Mouse (Mus musculus) macrophage (primary cell): ENCODE measurements around the gene Nubpl. TPM values are rescaled to one million over a fixed set of nuclear protein-coding genes. Genes with fewer than 3 reads are reported as not detected.
"Not testable (repeated sequence)": the region's sequence is repeated elsewhere in the genome, so short reads cannot be mapped to it uniquely, and the experiment has no call there.

Experiments used
- H3K27ac ChIP-seq: fragments of 350-480 bp; formaldehyde crosslinking; 2 replicates; pipeline ENCODE4 v1.9.0; 2021
- H3K36me3 ChIP-seq: fragments of 350-480 bp; formaldehyde crosslinking; 2 replicates; pipeline ENCODE4 v1.9.0; 2021; ENCODE audit errors: inconsistent target
- H3K4me3 ChIP-seq: fragments of 350-480 bp; formaldehyde crosslinking; 2 replicates; pipeline ENCODE4 v1.9.0; 2021; ENCODE audit errors: inconsistent target
- H3K79me2 ChIP-seq: fragments of 350-480 bp; formaldehyde crosslinking; 2 replicates; pipeline ENCODE4 v1.9.0; 2021; ENCODE audit errors: inconsistent target
- WGBS: methylation state at CpG from one replicate; pipeline ENCODE4 v1.1.7; 2026; ENCODE audit warnings: inconsistent platforms; ENCODE audit not compliant: missing documents; 5-methylcytosine and 5-hydroxymethylcytosine counted together
- polyA plus RNA-seq: library from polyadenylated mRNA; stranded (reverse); fragments of 250-400 nt; gene quantifications from 3 replicates; pipeline ENCODE4 v1.2.4, GENCODE M21; 2018; ENCODE audit warnings: inconsistent platforms

The Nubpl gene
- polyA plus RNA-seq, 1 experiment from 2014 or later: 2.1 TPM

DNA sequence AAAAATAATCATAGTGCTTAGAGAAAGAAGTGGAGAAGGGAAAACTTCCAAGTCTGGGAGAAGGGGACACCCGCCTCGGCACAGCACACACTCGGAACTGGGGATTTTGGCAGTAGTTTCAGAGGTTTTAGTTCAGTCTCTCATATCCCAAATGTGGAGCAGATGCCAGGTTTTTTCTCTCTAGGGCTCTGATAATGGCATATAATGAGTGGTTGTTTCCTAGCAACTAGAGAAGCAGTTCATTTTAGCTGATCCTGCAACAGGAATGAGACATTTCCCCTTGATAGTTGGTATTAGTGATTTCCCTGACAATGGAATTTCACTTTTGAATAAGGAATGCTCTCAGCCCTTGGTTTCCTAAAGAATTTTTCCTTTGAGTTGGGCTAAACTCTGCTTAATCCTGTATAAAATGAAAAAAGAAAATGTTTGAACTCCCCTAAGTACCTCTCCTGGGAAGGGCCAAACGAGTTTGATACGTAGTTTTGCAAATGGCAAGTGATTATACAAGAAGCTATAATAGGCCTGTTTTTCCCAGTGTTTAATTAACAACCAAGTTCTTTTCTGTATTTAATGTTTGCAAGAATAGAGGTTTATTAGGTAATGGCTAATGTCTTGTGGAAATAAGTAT, 89.5 kb downstream of the Nubpl start:
- 86% methylated on average over 5 of the region's 5 CpGs for WGBS

DNA sequence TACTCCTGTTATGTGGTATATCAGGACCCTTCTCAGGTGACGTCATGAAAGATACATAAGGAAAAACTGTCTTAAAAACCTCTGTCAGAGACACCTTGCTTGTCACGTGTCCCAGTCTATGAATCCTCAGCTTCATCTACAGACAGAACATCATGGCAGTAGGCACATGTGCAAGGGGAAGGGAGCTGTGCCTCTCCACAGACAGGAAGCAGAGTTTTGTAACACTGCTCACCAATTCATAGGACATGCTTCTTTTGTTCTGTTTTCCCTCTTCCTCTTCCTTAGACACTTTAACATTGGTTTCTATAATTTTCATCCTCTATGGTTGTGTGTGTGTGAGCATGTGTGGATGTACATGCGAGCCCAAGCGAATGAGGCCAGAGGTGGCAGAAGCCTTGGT, 100.9 kb downstream of the Nubpl start:
- Histone ChIP-seq H3K36me3 (no peaks in the 10 kb centered on the region), H3K27ac (no peak overlapping the region), H3K4me3 (no peak overlapping the region), H3K79me2 (no peaks in the 10 kb centered on the region)
- WGBS: 67% methylated on average over 4 of the region's 4 CpGs

More for the DNA sequence above, 89.5 kb downstream of the Nubpl start:
- Histone ChIP-seq H3K27ac (no peak overlapping the region), H3K4me3 (no peak overlapping the region), H3K79me2 (no peaks in the 10 kb centered on the region), H3K36me3 (no peaks in the 10 kb centered on the region)

DNA sequence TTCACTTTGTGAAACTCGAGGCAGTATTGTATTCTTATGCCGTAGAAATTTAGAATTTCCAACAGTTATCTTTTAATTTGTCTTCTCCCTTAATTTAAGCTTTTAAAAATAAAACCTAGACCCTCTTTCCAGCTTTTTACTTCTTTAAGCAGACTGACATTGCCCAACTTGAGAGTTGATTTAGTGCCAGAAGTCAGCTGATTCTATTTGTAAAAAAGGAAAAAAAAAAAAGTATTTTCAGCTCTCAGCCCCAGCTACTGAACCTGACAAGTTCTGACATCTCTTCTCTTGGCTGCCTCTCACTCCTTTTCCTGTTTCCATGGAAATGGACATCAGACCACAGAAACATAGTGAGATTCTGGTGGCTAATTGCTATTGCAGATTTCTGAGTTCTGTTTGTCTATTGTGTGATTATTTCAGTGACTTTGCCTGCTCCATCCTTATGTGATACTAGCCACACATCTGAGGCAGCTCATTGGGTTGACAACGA, 111.6 kb downstream of the Nubpl start:
- Histone ChIP-seq H3K79me2 (no peaks in the 10 kb centered on the region), H3K36me3 (no peaks in the 10 kb centered on the region), H3K4me3 (no peak overlapping the region), H3K27ac (no peak overlapping the region)
- WGBS: 88% methylated on average over 3 of the region's 3 CpGs

DNA sequence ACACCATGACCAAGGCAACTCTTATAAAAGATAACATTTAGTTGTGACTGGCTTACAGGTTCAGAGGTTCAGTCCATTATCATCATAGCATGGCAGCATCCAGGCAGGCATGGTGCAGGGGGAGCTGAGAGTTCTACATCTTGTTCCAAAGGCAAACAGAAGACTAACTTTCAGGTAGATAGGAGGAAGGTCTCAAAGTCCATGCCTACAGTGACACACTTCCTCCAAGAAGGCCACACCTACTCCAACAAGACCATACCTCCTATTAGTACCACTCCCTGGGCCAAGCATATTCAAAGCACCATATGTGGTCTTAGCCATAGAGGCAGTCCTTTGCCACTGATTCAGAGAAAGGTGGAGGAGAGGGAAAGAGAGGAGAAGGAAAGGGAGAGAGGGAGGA, 113.6 kb downstream of the Nubpl start:
- no peak overlapping the region for H3K4me3 ChIP-seq
- H3K27ac ChIP-seq: no peak overlapping the region
- no peaks in the 10 kb centered on the region for H3K36me3 ChIP-seq
- H3K79me2 ChIP-seq: no peaks in the 10 kb centered on the region

DNA sequence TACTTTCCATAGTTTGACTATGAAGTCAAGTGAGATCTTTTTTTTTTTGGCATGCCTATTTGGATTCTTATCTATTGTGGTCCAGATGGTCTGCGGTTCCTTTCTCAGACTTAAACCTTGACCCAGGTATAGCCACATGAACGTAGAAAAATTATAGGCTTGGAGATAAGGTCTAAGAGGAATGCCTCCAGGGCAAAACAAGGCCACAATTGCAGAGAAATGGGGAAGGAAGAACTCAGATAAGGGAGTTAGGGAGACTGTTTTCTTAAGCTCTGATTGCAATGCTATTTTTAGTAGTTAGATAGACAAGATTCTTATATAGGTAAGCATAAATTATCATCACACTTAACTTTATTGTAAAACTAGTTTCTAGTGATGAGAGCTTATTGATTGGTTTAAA, 117.3 kb downstream of the Nubpl start:
- 53% methylated on average over 2 of the region's 2 CpGs for WGBS
- H3K27ac ChIP-seq: no peak overlapping the region
- no peaks in the 10 kb centered on the region for H3K36me3 ChIP-seq
- H3K4me3 ChIP-seq: no peak overlapping the region
- no peaks in the 10 kb centered on the region for H3K79me2 ChIP-seq

DNA sequence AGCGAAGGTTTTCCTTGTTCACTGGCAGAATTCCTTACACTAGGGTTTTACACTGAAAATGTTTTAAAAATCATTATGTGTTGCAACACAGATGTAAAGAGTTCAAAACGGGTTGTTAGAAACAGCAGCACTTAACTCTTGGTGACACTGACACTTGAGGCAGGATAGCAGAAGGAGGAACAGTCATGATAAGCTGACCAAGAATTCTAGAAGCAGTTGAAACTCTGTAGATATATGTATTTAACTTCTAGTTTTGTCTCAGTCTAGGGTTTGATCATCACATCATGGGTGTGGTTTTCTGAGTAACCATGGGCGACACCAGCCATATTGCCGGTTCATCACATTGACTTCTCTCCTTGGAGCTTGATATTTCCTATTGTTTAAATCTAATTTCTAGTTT, 127.4 kb downstream of the Nubpl start:
- 92% methylated on average over 4 of the region's 4 CpGs for WGBS
- no peak overlapping the region for H3K4me3 ChIP-seq
- H3K36me3 ChIP-seq: no peaks in the 10 kb centered on the region
- no peaks in the 10 kb centered on the region for H3K79me2 ChIP-seq
- no peak overlapping the region for H3K27ac ChIP-seq

DNA sequence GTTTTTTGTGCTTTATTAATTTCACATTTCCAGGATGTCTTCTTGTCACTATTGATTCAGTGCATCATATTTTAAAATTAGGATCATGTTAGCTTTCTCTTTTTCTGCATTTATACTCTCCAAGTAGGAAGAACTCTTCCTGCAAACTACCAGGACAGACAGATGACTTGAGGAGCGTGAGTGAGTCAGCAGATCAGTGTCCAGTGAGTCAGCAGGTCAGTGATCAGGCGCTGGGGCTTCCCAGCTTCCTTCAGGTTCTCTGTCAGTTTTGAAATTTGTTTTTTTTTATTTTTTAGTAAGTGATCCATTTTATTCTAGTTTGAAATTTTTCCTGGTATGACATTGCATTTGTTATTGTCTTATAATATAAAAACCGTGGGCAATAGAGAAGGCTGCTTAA, 131.2 kb downstream of the Nubpl start:
- Histone ChIP-seq H3K79me2 (no peaks in the 10 kb centered on the region), H3K36me3 (no peaks in the 10 kb centered on the region), H3K4me3 (no peak overlapping the region), H3K27ac (no peak overlapping the region)
- WGBS: 82% methylated on average over 3 of the region's 3 CpGs

DNA sequence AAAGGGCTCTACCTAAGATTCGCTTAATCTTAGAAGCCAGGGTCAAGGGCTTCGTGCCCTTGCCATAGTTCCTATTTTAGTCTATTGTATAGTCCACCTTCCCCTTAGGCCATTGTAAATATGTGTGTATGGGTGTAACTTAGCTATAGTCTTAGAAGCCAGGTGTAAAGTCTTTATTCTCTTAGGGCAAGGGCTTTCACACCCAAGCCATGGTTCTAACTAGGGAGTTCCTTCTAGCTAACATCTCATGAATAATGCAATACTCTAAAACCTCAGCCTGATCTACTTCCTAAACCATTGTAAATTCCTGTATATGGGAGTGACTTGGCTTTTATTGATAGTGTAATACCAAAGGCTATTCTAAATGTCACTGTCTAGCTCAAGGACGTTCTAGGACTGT, 134.4 kb downstream of the Nubpl start:
- not testable (repeated sequence) for H3K79me2 ChIP-seq, H3K36me3 ChIP-seq, H3K4me3 ChIP-seq, H3K27ac ChIP-seq
- 85% methylated on average over 1 of the region's 3 CpGs for WGBS

DNA sequence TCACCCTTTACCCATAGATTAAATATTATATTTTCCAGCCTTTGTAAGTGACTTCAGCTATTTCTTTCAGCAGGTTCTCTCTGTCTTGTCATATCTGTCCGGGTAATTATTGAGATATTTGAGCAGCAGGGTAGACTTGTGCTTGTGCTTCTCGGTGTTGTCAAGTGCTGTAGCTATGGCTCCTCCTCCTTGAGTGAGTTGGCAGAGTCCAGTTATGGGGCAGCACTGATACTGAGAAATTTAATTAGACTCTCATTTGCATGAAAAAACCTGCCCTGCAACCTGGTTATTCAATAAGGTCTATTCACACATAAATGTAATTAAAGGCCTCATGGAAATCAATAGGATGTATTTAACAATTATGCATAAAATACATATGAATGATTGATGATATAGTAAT, 145.2 kb downstream of the Nubpl start:
- 86% methylated on average over 1 of the region's 2 CpGs for WGBS
- no peaks in the 10 kb centered on the region for H3K36me3 ChIP-seq
- no peaks in the 10 kb centered on the region for H3K79me2 ChIP-seq
- H3K4me3 ChIP-seq: no peak overlapping the region
- H3K27ac ChIP-seq: no peak overlapping the region

DNA sequence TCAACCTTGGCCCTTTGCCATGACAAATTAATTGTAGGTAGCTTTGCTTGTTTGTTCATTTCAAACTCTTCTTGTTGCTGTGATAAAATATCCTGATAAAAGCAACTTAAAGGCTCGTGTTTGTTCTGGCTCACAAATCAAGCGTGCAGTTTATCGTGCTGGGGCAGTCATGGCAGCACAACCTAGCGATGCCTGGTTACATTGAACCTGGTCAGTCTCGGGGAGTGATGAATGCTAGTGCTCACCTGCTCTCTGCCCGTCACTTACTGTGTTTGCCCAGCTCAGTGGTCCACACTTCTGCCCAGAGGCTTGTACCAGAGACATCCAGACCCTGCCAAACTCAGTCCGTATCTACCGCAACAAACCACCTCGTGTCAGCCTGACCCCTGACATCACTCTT, 149.9 kb downstream of the Nubpl start:
- H3K36me3 ChIP-seq: no peaks in the 10 kb centered on the region
- 96% methylated on average over 9 of the region's 9 CpGs for WGBS
- H3K79me2 ChIP-seq: no peaks in the 10 kb centered on the region
- H3K4me3 ChIP-seq: no peak overlapping the region
- no peak overlapping the region for H3K27ac ChIP-seq

DNA sequence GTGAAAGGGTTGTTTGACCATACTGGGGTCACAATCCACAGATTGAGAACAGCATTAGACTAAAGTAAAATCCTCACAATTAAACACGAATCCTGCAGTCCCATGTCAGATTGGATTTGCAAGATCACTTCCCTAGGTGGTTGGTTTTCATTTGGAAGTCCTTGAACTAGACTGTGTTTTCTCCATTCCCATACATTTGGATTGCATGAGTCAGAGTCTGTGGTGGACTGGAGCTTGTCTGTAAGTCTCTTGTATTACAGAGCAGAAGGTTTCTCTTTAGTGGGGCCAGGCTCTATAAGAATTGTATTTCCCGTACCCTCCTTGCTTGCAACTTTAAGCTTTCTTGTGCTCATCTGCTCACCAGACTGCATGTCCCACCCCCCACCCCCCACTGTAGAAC, 151.0 kb downstream of the Nubpl start:
- H3K4me3 ChIP-seq: no peak overlapping the region
- H3K79me2 ChIP-seq: no peaks in the 10 kb centered on the region
- no peak overlapping the region for H3K27ac ChIP-seq
- WGBS: 96% methylated on average over 2 of the region's 2 CpGs
- H3K36me3 ChIP-seq: no peaks in the 10 kb centered on the region

DNA sequence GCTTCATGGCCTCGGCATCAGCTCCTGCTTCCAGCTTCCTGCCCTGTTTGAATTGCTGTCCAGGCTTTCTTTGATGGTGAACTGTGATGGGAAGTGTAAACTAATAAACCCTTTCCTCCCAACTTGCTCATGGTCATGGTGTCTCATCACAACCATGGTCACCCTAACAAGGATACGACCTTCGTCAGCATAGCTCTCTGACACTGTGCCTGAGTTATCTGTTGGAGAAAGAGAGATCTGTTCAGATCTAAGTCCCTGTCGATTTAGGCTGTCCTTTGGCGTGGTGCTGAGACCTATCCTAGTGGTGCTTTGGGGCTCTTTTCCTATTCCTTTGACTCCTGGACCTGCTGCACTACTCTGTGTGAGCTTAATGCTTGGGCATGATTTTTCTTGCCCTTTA, 156.6 kb downstream of the Nubpl start:
- Histone ChIP-seq H3K36me3 (no peaks in the 10 kb centered on the region), H3K27ac (no peak overlapping the region), H3K4me3 (no peak overlapping the region), H3K79me2 (no peaks in the 10 kb centered on the region)
- 95% methylated on average over 5 of the region's 5 CpGs for WGBS

DNA sequence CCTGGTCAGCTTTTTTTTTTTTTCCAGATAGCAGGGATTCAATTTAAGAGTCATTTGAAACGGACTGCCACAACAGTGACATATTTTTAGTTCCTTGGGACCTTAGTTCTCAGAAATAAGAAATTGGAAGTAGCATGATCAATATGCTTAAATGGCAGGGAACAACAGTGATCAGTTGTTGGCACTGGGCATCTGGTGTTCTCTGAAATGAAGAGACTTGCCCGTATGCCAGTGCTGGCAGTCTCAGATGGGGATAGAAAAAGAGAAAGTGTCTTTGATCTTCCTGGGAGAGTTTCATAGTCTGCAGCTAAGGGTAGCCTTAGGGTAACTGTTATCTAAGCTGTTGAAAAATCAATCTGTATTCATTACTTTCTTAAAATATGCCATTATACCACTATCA, 170.6 kb downstream of the Nubpl start:
- H3K4me3 ChIP-seq: no peak overlapping the region
- H3K36me3 ChIP-seq: no peaks in the 10 kb centered on the region
- H3K79me2 ChIP-seq: no peaks in the 10 kb centered on the region
- WGBS: 96% methylated on average over 2 of the region's 2 CpGs
- H3K27ac ChIP-seq: no peak overlapping the region

DNA sequence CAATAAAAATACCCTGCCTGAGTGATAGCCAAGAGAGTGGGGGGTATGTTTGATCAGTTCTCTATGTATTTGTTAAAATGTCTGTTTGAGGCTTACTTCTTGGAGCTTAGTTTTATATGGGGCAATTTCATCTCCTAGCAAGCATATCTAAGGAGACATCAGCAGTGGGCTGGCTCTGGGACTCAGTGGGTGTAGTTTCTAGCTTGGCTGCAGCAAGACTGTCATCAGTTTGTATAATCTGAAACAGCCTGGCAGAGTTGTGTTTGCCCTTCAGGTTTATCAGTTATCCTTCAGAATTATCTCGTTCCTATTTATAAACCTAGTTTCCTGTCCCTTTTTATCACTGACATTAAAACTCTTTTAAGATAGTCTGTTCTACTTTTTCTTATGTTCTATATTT, 175.3 kb downstream of the Nubpl start:
- Histone ChIP-seq H3K36me3 (no peaks in the 10 kb centered on the region), H3K27ac (no peak overlapping the region), H3K4me3 (no peak overlapping the region), H3K79me2 (no peaks in the 10 kb centered on the region)
- WGBS: 50% methylated on average over 1 of the region's 1 CpGs

DNA sequence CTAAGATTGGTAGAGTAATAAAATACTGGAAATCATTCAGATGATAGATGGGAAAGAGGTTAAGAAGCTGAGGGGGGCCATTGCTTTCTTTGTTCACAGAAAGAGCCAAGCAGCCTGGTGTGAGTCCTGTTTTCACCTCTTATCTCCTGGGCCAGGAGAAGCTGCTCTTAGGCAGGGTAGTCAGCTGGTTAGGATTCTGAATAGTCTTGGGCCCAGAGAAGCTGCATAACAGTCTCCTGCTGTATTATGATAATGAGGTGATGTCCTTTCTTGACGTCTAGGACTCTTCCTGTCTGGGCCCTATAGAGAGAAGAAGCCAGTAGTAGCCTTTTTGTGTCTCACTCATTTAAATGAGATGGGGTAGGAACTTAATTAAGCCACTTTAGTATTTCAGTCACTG, 178.8 kb downstream of the Nubpl start:
- H3K36me3 ChIP-seq: no peaks in the 10 kb centered on the region
- no peaks in the 10 kb centered on the region for H3K79me2 ChIP-seq
- 82% methylated on average over 1 of the region's 1 CpGs for WGBS
- no peak overlapping the region for H3K4me3 ChIP-seq
- no peak overlapping the region for H3K27ac ChIP-seq

DNA sequence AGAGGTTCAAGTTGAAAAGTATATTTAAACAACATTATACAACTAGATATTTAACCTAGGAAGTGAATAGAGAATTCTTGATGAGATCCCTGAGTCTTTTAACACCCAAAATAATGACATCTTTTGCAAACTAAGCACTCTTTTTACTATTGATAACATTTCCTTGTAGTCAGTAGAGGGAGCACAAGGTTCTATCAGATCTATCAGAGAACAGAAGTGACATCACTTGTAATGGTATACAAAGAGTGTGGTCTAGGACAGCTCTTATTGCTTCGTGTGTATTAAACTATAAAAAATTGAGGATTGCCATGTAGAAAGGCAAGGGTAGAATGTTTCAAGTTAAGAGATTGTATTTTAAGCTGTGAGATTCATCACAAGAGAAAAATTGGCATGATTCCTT, 183.7 kb downstream of the Nubpl start:
- 75% methylated on average over 1 of the region's 1 CpGs for WGBS
- no peak overlapping the region for H3K27ac ChIP-seq
- no peak overlapping the region for H3K4me3 ChIP-seq
- H3K79me2 ChIP-seq: no peaks in the 10 kb centered on the region
- H3K36me3 ChIP-seq: no peaks in the 10 kb centered on the region
